Mouse (Mus musculus) adrenal gland (tissue): ENCODE data around the gene Immp2l.

Source experiments
- intact Hi-C: fragments of 180-260 bp; cut with DNase I; formaldehyde crosslinking; loops from one replicate; pipeline ENCODE4 v1.15.1; 2025

The Immp2l gene

DNA sequence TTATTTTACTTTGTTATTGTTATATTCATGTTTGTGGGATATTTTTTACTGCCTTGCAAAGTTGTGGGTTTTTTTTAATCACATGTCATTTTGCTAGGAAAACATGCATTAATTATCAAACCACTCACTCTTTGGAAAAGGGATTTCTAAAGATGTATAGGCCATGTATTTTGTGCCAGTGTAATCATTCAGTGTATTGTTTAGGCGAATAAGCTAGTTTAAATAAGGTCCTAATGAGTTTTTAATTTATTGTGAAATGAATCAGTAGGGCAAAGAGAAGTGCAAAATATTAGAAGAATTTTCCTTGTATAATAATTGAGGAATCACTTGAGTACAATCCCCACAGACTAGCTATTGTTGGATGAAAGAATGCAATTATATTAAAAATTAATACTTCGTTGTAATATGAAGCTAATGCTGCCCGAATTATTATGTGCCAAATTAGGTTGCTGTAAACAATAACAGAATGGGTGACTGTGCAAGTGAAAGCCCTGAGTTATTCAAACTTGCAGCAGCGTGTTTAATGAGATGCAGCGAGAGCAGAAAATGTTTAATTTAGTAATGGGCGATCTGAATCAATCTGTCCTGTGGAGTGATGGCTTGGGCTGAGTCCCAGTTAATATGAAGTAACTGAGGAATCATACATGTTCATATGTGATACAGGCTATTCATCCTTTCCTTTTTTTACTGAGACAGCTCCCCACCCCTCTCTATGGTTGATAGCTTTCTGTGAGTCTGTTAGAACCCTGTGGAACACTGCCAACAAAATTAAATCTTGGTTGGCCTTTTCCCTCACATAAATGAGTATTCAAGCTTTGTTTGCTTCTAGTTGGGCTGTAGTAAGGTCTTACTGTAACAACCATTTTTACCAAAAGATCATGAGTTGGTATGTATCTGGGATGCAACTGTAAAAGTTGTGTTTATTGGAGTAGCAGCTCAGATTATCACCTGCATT is 285.1 kb downstream of the Immp2l start:
- intact Hi-C loops = no loop called here

- intact Hi-C loops = no loop called here
Measured at GRCm38 (mm10) chr12:41313391-41313790, 289.5 kb downstream of the Immp2l start.

DNA sequence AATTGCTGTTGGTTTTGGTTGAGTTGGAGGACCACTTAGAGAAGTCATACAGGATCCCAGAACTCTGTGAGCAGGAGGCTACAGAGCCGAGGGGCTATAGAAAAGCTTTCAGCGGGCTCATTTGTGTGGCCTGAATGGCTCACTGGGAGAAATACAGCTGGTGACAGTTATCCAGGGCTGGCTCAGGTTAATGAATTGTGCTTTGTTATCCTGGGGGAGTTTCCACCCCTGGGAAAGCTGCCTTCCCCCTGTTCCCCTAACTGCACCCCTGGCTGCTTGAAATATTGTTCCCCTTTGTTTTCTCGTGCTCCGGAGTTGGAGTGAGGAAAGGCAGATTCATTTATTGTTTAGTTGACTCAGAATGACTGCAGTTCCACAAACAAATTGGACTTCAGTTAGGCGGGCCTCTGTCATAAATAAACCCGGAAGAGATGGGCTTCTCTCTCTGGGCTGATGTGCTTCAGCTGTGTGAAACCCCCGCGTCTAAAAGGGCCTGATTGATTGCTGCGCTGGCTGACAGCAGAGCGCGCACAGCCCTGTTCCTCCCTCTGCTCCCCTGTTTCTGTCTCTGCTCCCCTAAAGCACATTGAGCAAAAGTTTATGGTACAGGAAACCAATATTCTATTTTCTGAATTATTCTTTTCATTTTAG is 291.0 kb downstream of the Immp2l start:
- intact Hi-C loops = no loop called here

GRCm38 (mm10) chr12:41315871-41316270 is 292.0 kb downstream of the Immp2l start:
- intact Hi-C loops = no loop called here

- intact Hi-C loops = no loop called here
Measured at GRCm38 (mm10) chr12:41316426-41316825, 292.5 kb downstream of the Immp2l start.

GRCm38 (mm10) chr12:41317431-41317830 is 293.5 kb downstream of the Immp2l start:
- intact Hi-C loops = no loop called here

- intact Hi-C loops = no loop called here
Measured at GRCm38 (mm10) chr12:41322018-41322417, 298.1 kb downstream of the Immp2l start.

DNA sequence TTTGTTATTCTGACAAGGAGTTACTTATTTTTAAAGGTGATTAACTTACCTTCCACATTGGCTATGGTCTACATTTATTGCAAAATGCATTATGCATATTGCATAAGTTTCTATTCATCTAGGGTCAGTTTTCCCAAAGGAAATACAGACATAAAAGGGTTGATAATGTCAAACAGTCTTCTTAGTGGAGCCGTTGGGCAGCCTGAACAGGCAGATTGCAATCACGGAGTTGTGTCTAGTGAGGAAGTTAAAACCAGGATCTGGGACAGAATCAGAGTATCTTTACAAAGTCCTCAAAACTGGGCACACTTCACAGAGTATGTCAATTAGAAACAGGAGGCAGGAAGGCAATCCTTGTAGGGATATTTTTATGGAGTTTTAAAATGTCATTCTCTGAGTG is 300.5 kb downstream of the Immp2l start:
- intact Hi-C loops = no loop called here

- intact Hi-C loops = no loop called here
Measured at GRCm38 (mm10) chr12:41325756-41326155, 301.9 kb downstream of the Immp2l start.

- intact Hi-C loops = no loop called here
Measured at GRCm38 (mm10) chr12:41330988-41331671, 307.2 kb downstream of the Immp2l start.

DNA sequence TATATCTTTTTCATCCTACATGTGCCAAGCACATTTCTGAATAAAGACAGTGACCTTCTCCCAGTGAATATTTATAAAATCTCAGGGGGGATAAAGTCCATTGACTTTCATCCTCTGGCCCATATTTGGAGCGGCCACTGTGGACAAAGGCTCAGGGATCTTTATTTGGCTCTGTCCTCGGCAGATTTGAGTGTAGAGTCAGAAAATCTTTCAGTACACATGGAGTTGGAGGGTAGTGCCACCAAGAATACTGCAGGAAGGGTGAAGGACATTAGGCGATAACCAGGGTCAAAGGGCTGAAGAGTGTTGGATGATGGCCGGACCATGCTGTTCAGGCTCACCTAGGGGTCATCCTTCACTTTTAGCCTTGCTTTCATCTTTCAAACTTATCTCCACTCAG is 321.7 kb downstream of the Immp2l start:
- intact Hi-C loops = no loop called here

DNA sequence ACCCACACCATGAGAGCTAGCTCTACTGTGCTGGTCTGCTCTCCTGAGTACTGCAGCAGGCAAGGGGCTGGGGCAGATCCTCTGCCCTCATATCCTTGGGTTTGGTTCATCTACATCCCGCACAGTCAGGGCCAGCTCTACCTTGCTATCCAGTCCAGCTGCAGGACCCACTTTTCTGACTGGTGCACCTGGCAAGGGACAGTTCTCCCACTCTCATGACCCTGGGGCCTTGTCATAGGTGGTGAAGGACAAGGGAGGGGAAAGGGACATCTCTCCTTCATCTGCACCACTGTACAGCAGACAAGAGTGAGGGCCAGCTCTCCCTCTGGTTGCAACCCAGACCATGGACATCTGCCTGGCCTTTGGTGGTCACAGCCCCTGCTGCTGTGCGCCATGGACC is 323.6 kb downstream of the Immp2l start:
- intact Hi-C loops = no loop called here

- intact Hi-C loops = no loop called here
Measured at GRCm38 (mm10) chr12:41349386-41349785, 325.5 kb downstream of the Immp2l start.

- intact Hi-C loops = no loop called here
Measured at GRCm38 (mm10) chr12:41349814-41350213, 325.9 kb downstream of the Immp2l start.

GRCm38 (mm10) chr12:41351275-41351674 is 327.4 kb downstream of the Immp2l start:
- intact Hi-C loops = no loop called here

- intact Hi-C loops = no loop called here
Measured at GRCm38 (mm10) chr12:41354857-41355256, 331.0 kb downstream of the Immp2l start.

GRCm38 (mm10) chr12:41356040-41356439 is 332.1 kb downstream of the Immp2l start:
- intact Hi-C loops = no loop called here

DNA sequence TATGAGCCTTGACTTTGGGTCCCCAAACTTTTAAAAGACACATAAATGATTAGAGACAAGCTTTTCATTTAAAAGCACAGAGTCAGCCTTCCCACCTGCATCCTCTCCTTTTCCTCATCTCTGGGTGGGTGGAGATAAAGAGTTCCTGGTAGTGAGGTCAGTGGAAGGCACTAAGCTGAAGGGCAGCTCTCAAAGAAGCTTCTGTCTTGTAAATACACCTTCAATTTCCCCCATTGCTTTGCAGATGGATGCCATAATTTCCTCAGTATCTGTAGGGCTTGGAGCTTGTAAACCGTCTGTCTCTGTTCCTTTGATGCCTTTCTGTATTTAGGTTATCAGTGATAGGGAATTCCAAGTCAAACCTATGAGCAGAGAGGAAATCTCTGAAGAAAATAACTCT is 362.8 kb downstream of the Immp2l start:
- intact Hi-C loops = no loop called here

DNA sequence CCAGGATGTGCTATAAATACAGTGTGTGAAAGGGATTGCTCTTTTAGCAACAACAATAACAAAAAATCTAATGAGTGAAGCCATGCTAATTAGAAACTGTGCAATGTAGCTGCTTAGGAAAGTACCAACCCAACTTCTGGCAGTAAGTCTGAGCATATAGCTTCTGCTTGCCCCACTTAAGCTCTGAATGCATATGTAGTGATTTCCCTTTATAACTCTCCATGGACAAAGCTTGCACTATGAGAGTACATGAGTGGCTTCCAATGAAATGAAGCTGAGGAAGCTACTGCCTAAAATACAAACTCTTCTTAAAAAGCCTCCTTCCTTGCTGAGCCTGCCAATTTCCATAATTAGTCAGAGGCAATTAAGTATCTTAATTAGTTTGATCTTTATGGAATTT is 370.3 kb downstream of the Immp2l start:
- intact Hi-C loops = no loop called here

DNA sequence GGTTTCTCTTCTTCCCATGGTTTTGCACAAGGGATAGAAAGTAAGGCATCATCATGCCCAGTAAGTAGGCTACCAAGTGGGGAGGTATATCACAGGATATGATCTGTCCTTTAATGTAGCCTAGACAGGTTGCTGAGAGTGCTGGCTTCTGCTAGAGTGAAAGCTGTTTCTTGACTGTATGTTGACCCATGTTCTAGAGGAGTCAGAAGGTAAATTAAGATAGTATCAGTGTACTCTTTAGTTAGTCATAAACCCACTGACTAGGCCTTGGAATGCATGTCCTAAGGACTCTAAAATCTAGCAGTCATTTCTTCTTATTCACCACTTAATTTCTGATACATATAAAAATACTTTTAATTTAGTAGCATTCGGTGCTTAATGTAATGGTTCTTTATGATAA is 377.2 kb downstream of the Immp2l start:
- intact Hi-C loops = no loop called here

DNA sequence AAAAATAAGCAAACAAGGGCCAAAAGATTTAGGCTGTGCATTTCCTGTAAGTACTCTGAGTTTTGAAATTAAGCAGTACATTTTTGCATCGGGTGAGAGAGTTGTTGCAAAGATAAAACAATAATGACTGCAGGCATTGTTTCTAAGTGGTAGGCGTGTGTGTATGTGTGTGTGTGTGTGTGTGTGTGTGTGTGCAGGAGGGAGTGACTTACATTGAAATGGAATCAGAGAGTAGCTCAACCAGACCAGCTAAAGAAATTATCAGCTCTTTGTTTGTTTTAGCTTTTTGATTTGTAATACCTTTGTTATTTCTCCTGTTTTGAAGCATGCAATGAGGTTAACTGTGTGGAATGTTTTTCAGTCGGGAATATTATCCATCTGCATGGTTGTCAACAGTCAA is 378.0 kb downstream of the Immp2l start:
- intact Hi-C loops = no loop called here

DNA sequence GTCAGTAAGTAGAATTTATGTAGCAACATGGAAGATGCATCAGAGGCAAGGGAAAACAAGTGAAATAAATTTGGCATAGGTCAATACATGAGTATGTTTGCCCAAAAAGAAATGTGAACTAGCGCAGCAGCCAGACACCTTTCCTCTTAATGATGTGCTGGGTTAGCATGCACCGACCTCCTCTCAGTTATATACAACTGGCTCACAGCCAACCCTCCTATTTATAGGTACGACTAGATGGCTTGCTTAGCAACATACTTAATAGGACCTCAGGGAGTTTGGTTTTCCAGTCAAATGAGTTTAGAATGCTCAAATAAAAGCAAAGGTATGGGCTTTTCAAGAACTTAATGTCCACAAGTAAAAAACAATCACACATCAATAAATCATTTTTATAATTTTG is 385.5 kb downstream of the Immp2l start:
- intact Hi-C loops = no loop called here
